Mouse (Mus musculus): Measurements from ENCODE around the gene Ttc4.

- TF ChIP-seq POLR2A (IDR thresholded peaks at IDR 0.05; ENCODE audit: control insufficient read depth, low read depth, low read length) (no peak), CTCF (IDR thresholded peaks at IDR 0.05; ENCODE audit: control insufficient read depth, insufficient read depth, insufficient replicate concordance, low read depth, low read length) (no peak)
These were observed 56.0 kb downstream of the Ttc4 start for GRCm38 (mm10) chr4:106622712-106623111.
